Mouse (Mus musculus) bone marrow, adult 2 months (tissue): Measurements from ENCODE around the gene Pcsk2.

Source experiments
- CTCF ChIP-seq: fragments of 200-500 bp; IDR thresholded peaks from 2 replicates; pipeline ENCODE4 v1.5.1; 2011; ENCODE audit warnings: low read length, control low read depth; ENCODE audit not compliant: control insufficient read depth, insufficient read depth
- POLR2A ChIP-seq: fragments of 200-500 bp; IDR thresholded peaks from 2 replicates; pipeline ENCODE4 v1.6.1; 2011; ENCODE audit warnings: low read depth, mild to moderate bottlenecking, control low read depth, low read length, borderline replicate concordance; ENCODE audit not compliant: control insufficient read depth

DNA sequence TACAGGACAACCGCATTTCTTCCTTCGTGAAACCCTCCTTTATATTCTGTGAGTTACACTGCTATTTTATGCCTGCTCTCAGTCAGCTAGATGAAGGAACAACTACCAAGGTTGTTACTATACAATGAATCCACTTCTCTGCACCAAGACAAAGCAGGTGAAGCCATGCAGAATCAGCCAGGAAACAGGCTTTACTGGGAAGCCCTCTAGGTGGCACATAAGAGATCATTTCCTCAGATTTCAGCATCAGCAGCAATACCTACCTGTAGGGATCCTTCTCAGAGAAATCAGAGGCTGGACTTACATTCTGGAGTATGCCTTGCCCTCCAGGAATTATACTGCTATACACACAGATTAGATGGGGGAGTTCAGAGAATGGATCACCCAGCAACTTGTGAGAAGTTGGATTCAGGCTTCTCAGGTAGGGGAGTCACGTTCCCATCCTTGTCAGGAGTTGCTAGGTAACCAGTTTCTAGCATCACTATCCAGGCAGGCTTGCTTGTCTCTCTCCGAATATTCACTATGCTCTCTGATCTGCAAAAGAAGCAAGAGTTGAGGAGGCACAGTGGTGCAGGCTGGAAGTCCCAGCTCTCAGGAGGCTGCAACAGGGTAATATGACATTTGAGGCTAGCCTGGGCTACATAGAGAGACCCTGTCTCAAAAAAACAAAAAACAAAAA lies 250.5 kb downstream of the Pcsk2 start:
- TF ChIP-seq POLR2A (no peak), CTCF (no peak)
